Mouse (Mus musculus) kidney, adult 9 months (tissue): ENCODE data around the gene Lmbr1l.

ENCODE experiments used
- DNase-seq: peaks from one replicate; pipeline ENCODE4 v3.0.0; 2022

The Lmbr1l gene

GRCm38 (mm10) chr15:98867321-98867720, 50.7 kb downstream of the Lmbr1l start:
- peak; percentile 74 for DNase-seq

- no peak for DNase-seq
These were observed 51.5 kb downstream of the Lmbr1l start for GRCm38 (mm10) chr15:98866501-98866900.

GRCm38 (mm10) chr15:98865771-98866170, 52.3 kb downstream of the Lmbr1l start:
- DNase-seq: no peak

- no peak for DNase-seq
These were observed 53.1 kb downstream of the Lmbr1l start for GRCm38 (mm10) chr15:98864951-98865350.

- no peak for DNase-seq
These were observed 54.5 kb downstream of the Lmbr1l start for GRCm38 (mm10) chr15:98863451-98863958.

- no peak for DNase-seq
These were observed 56.2 kb downstream of the Lmbr1l start for GRCm38 (mm10) chr15:98861701-98862410.

- no peak for DNase-seq
These were observed 57.1 kb downstream of the Lmbr1l start for GRCm38 (mm10) chr15:98860921-98861320.

- DNase-seq: no peak
These were observed 58.5 kb downstream of the Lmbr1l start for GRCm38 (mm10) chr15:98859319-98860043.

GRCm38 (mm10) chr15:98854214-98854613, 63.8 kb downstream of the Lmbr1l start:
- no peak for DNase-seq
